In the genomic region with DNA sequence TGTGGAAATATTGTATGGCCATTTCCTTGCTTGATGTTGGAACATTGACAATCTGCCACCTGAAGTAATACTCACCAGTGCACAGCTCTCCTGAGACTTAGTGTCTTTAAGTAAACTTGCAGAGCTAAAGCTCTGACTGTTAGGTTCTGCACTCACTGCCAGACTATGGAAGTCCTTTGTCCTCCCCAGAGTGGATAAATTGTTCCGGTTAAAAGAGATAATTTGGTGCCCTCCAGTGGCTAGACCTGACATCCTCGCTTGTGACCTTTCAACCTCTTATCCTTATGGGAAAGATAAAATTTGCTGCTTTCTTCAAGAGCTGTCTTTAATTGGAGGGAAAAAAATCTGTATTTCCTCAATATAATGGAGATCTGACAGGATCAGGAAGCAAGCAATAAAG, we compare ENCODE assay signal across 13 mouse cellular contexts.
A peak's percentile ranks its signal among the peaks of the same experiment; 100 is the strongest.
DNase-seq lines count a peak whose midpoint lies in the region; ATAC-seq and TF ChIP-seq lines count a peak whose summit lies in the region.
"Had no signal": no experiment of that assay in that cellular context is flagged by ENCODE, and none has a peak within 500 bp of the region (broad histone marks: within the 10 kb centered on the region; RNA-seq: fewer than 3 reads in every experiment).

No protein-coding gene starts in this region.

- no peak overlapping the region for H3K4me2 ChIP-seq in hindbrain, embryonic 11.5 days (replicated peaks; ENCODE audit: low read depth, low read length)
- no peak overlapping the region for H3K4me2 ChIP-seq in hindbrain, embryonic 12.5 days (replicated peaks)
- H3K4me2 ChIP-seq: stomach, embryonic 15.5 days had no signal

- no peaks in the 10 kb centered on the region for H3K36me3 ChIP-seq in hindbrain, embryonic 11.5 days (ENCODE audit: control insufficient read depth, insufficient read depth, low read length)
- H3K36me3 ChIP-seq in hindbrain, embryonic 12.5 days, result no peaks in the 10 kb centered on the region
- no peaks in the 10 kb centered on the region for H3K36me3 ChIP-seq in E14TG2a.4 (ENCODE audit: insufficient read depth, low read length)
- H3K36me3 ChIP-seq: G1E; hindbrain, embryonic 15.5 days; stomach, embryonic 15.5 days had no signal

- H3K27ac ChIP-seq in hindbrain, embryonic 11.5 days (ENCODE audit: low read depth, low read length), result no peak overlapping the region
- no peak overlapping the region for H3K27ac ChIP-seq in hindbrain, embryonic 12.5 days
- H3K27ac ChIP-seq: hindbrain, embryonic 15.5 days; liver, embryonic 14.5 days; stomach, embryonic 15.5 days had no signal

- no peaks in the 10 kb centered on the region for H3K9me3 ChIP-seq in hindbrain, embryonic 11.5 days (ENCODE audit: control insufficient read depth, low read length)
- no peaks in the 10 kb centered on the region for H3K9me3 ChIP-seq in hindbrain, embryonic 12.5 days (replicated peaks)
- no peaks in the 10 kb centered on the region for H3K9me3 ChIP-seq in E14TG2a.4 (ENCODE audit: low read length)
- H3K9me3 ChIP-seq: G1E; hindbrain, embryonic 15.5 days; stomach, embryonic 15.5 days had no signal

- intact Hi-C loops in heart, postnatal 25 days (cut with DNase I), result no loop called here

- no peak overlapping the region for H3K9ac ChIP-seq in hindbrain, embryonic 11.5 days (ENCODE audit: low read depth, low read length)
- no peak overlapping the region for H3K9ac ChIP-seq in hindbrain, embryonic 12.5 days
- H3K9ac ChIP-seq: hindbrain, embryonic 15.5 days; liver, embryonic 14.5 days; stomach, embryonic 15.5 days had no signal

- no peak overlapping the region for H3K4me3 ChIP-seq in hindbrain, embryonic 11.5 days (ENCODE audit: low read depth, low read length)
- H3K4me3 ChIP-seq in hindbrain, embryonic 12.5 days, result no peak overlapping the region
- H3K4me3 ChIP-seq in E14TG2a.4 (replicated peaks; ENCODE audit: low read length), result no peak overlapping the region
- H3K4me3 ChIP-seq: hindbrain, embryonic 15.5 days; stomach, embryonic 15.5 days had no signal

- WGBS in hindbrain, embryonic 11.5 days, result 8% methylated on average over 2 of the region's 2 CpGs
- WGBS in hindbrain, embryonic 12.5 days, result 10% methylated on average over 2 of the region's 2 CpGs

- DNase-seq in hindbrain, embryonic 11.5 days (ENCODE audit: low spot score), result peak; percentile 47
- DNase-seq in embryo, embryonic 9.5 days (ENCODE audit: extremely low spot score), result peak; percentile 53
- DNase-seq in kidney, postnatal 4 days, result peak; percentile 7 to 27
- no peak for DNase-seq in thymus, postnatal 10 days (ENCODE audit: low spot score in 2 of 2)
- no peak for DNase-seq in heart, postnatal 25 days (ENCODE audit: low spot score)
- DNase-seq: cerebellum, adult 11 months had no signal

- peak; percentile 27; the same call in 1 of the 2 replicates for TF ChIP-seq CTCF in E14TG2a.4 (conservative IDR thresholded peaks at IDR 0.05; ENCODE audit: low read length)

- H3K27me3 ChIP-seq in hindbrain, embryonic 11.5 days (ENCODE audit: control insufficient read depth, insufficient read depth, low read length), result no peaks in the 10 kb centered on the region
- H3K27me3 ChIP-seq in hindbrain, embryonic 12.5 days, result no peaks in the 10 kb centered on the region
- no peaks in the 10 kb centered on the region for H3K27me3 ChIP-seq in E14TG2a.4 (ENCODE audit: insufficient read depth, low read length)
- H3K27me3 ChIP-seq: hindbrain, embryonic 15.5 days; stomach, embryonic 15.5 days had no signal

- H3K4me1 ChIP-seq in hindbrain, embryonic 11.5 days (replicated peaks; ENCODE audit: control insufficient read depth, insufficient read depth, low read length), result no peaks in the 10 kb centered on the region
- 0 out of 2 replicates have a peak, but pooled peaks cover 3% of the 10 kb centered on the region for H3K4me1 ChIP-seq in hindbrain, embryonic 12.5 days
- no peaks in the 10 kb centered on the region for H3K4me1 ChIP-seq in E14TG2a.4 (replicated peaks; ENCODE audit: low read depth, low read length)
- H3K4me1 ChIP-seq: hindbrain, embryonic 15.5 days; stomach, embryonic 15.5 days had no signal

- ATAC-seq in hindbrain, embryonic 11.5 days (ENCODE audit: low FRiP score), result peak; percentile 80
- ATAC-seq in hindbrain, embryonic 12.5 days (ENCODE audit: low FRiP score), result no peak; the same call in 1 of the 2 replicates
- no peak for ATAC-seq in monocyte, adult 5-6 weeks (replicated peaks; ENCODE audit: insufficient number of reproducible peaks, low FRiP score, low TSS enrichment, poor library complexity, severe bottlenecking)

Comparison
In these comparisons a context has a peak if more than half of its experiments do, and no peak if none do; other contexts are left out.
1. DNase-seq: peak in hindbrain, embryonic 11.5 days (single experiment), embryo, embryonic 9.5 days (single experiment) and kidney, postnatal 4 days (2 of 2); none in thymus, postnatal 10 days (0 of 2) and heart, postnatal 25 days (single experiment).